Mouse (Mus musculus): ENCODE results near the gene Gm20695.

- TF ChIP-seq POLR2A (IDR thresholded peaks at IDR 0.05; ENCODE audit: low read depth, low read length) = no peak
- TF ChIP-seq CTCF (IDR thresholded peaks at IDR 0.05; ENCODE audit: extremely low read depth, insufficient read length, insufficient replicate concordance, low read depth, low read length) = no peak
Observed at GRCm38 (mm10) chr16:3842989-3843388, 41.5 kb upstream of the Gm20695 start.
